In the genomic region with DNA sequence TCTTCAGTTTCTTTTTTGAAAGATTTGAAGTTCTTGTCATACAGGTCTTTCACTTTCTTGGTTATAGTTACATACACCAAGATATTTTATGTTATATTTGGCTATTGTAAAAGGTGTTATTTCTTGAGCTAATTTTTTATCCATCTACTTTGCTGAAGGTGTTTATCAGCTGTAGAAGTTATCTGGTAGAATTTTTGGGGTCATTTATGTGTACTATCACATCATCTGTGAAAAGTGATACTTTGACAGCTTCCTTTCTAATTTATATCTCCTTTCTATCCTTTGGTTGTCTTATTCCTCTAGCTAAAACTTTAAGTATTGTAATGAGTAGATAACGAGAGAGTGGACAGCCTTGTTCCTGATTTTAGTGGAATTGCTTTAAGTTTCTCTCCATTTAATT, we compare ENCODE assay signal across 28 mouse cellular contexts.
"Had no signal": no experiment of that assay in that cellular context is flagged by ENCODE, and none has a peak within 500 bp of the region (broad histone marks: within the 10 kb centered on the region; RNA-seq: fewer than 3 reads in every experiment).

No protein-coding gene starts in this region.

- H3K9me3 ChIP-seq: limb, embryonic 10.5 days; limb, embryonic 12.5 days; limb, embryonic 13.5 days; limb, embryonic 15.5 days; liver, embryonic 12.5 days; liver, embryonic 13.5 days; liver, embryonic 15.5 days; lung, embryonic 15.5 days; megakaryocyte, embryonic 14.5 days; midbrain, embryonic 10.5 days; midbrain, embryonic 12.5 days; midbrain, embryonic 13.5 days; midbrain, embryonic 15.5 days; neural tube, embryonic 12.5 days had no signal

- H3K4me3 ChIP-seq: limb, embryonic 10.5 days; limb, embryonic 12.5 days; limb, embryonic 13.5 days; limb, embryonic 15.5 days; liver, embryonic 12.5 days; liver, embryonic 13.5 days; liver, embryonic 15.5 days; lung, embryonic 15.5 days; megakaryocyte, embryonic 14.5 days; midbrain, embryonic 10.5 days; midbrain, embryonic 12.5 days; midbrain, embryonic 13.5 days; midbrain, embryonic 15.5 days; myocyte; neural tube, embryonic 12.5 days had no signal

- H3K4me1 ChIP-seq: limb, embryonic 10.5 days; limb, embryonic 12.5 days; limb, embryonic 13.5 days; limb, embryonic 15.5 days; liver, embryonic 12.5 days; lung, embryonic 15.5 days; midbrain, embryonic 10.5 days; midbrain, embryonic 12.5 days; midbrain, embryonic 15.5 days; neural tube, embryonic 12.5 days had no signal

- H3K9ac ChIP-seq: limb, embryonic 12.5 days; limb, embryonic 13.5 days; limb, embryonic 15.5 days; liver, embryonic 12.5 days; liver, embryonic 13.5 days; liver, embryonic 14.5 days; liver, embryonic 15.5 days; liver, postnatal 0 days; lung, embryonic 14.5 days; lung, embryonic 15.5 days; midbrain, embryonic 12.5 days; midbrain, embryonic 13.5 days; midbrain, embryonic 15.5 days; neural tube, embryonic 12.5 days had no signal

- H3K27me3 ChIP-seq: limb, embryonic 12.5 days; limb, embryonic 13.5 days; limb, embryonic 15.5 days; liver, embryonic 12.5 days; liver, embryonic 13.5 days; liver, embryonic 15.5 days; lung, embryonic 15.5 days; megakaryocyte, embryonic 14.5 days; midbrain, embryonic 12.5 days; midbrain, embryonic 13.5 days; midbrain, embryonic 15.5 days; neural tube, embryonic 12.5 days had no signal

- DNase-seq: left cerebral cortex, postnatal 4 days; liver; liver, embryonic 13.5 days; liver, postnatal 0 days; lung, adult 18-20 months; lung, adult 2 months; lung, embryonic 14.5 days; lung, postnatal 10 days; lung, postnatal 14 days; lung, postnatal 36 days; lung, postnatal 4 days; midbrain, embryonic 14.5 days had no signal

- H3K27ac ChIP-seq: limb, embryonic 10.5 days; limb, embryonic 12.5 days; limb, embryonic 13.5 days; limb, embryonic 15.5 days; liver, embryonic 12.5 days; liver, embryonic 13.5 days; liver, embryonic 14.5 days; liver, embryonic 15.5 days; lung, embryonic 15.5 days; macrophage; midbrain, embryonic 10.5 days; midbrain, embryonic 12.5 days; midbrain, embryonic 13.5 days; midbrain, embryonic 15.5 days; neural tube, embryonic 12.5 days had no signal
